Mouse (Mus musculus) embryonic fibroblast, embryonic 13.5 days (primary cell): Measurements from ENCODE around the gene Nr4a1. TPM values are rescaled to one million over a fixed set of nuclear protein-coding genes. Genes with fewer than 3 reads are reported as not detected.

Experiments
- H3K27ac ChIP-seq: 2 replicates; pipeline ENCODE4 v1.5.1; 2012; ENCODE audit warnings: low read length, control low read depth, inconsistent platforms; ENCODE audit not compliant: insufficient read depth
- H3K4me1 ChIP-seq: 2 replicates; pipeline ENCODE4 v1.6.1; 2011; ENCODE audit warnings: low read length; ENCODE audit not compliant: control insufficient read depth, insufficient read depth
- H3K4me3 ChIP-seq: 2 replicates; pipeline ENCODE4 v1.5.1; 2011; ENCODE audit warnings: mild to moderate bottlenecking, control low read depth, low read length; ENCODE audit not compliant: insufficient read depth
- CTCF ChIP-seq: IDR thresholded peaks from 2 replicates; pipeline ENCODE4 v1.5.1; 2011; ENCODE audit warnings: mild to moderate bottlenecking, control low read depth, low read length, moderate library complexity, borderline replicate concordance; ENCODE audit not compliant: insufficient read depth
- POLR2A ChIP-seq: IDR thresholded peaks from 2 replicates; pipeline ENCODE4 v1.6.1; 2011; ENCODE audit warnings: low read depth, mild to moderate bottlenecking, control low read depth, low read length, moderate library complexity
- polyA plus RNA-seq: library from polyadenylated mRNA; stranded (reverse); fragments of >200 nt; gene quantifications from 2 replicates; pipeline ENCODE4 v1.2.4, GENCODE M21; 2011; ENCODE audit warnings: low read depth; ENCODE audit not compliant: missing spikeins, insufficient read length

Gene Nr4a1
- polyA plus RNA-seq, 1 experiment = 68.2 TPM

DNA sequence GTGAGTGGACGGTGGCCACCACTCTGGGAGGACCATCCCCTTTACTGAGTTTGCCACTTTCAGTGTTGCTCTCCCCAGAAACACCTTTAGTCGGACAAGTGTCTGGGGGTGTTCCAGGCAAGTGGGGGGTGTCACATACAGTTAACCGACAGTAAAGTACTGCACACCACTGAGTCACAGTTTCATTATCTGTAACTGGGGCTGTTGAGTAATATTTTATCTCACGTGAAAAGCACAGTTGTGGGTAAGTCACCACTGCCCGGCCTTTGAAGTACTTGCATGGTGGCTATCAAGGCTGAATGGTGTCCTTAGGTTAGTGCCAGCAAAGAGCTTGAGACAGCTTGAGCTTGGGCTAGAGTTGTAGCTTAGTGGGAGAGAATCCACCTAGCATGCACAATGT is 28.4 kb downstream of the Nr4a1 start:
- TF ChIP-seq POLR2A (no peak), CTCF (no peak)
- H3K4me1 ChIP-seq = no peaks in the 10 kb centered on the region; the same call in 1 of the 2 replicates
- H3K27ac ChIP-seq = no peak overlapping the region
- H3K4me3 ChIP-seq = no peak overlapping the region

DNA sequence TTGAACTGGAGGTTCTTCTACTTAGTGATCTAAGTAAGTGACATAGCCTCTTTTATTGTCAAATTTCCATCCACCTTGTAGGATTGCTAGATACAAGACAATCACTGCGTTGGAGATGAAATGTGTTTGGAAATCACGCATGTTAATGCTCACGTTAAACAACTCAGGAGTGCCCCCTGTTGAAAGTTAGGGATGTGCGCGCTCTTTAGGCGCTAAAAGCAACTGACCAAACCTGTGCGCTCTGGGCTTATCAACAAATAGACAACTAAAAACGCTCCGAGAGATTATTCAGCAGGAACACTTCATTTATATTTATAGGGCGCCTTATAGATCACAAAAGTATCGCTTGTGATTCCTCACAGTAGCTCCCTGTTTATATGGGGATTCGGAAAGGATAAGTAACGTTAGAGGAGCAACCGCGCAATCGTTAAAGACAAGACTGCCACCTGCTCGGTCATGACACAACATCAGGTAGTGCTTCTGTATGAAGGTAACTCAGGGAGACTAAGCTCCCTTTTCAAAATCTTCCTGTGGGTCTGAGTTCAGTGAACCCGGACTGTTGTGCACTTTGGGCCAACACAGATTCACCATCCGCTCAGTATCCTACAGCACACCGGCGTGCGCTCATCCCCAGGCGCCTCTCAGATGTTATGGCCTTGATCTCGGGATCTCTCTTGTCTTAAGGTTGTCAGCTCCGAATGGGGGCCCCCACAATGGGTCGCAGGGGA is 29.3 kb downstream of the Nr4a1 start:
- TF ChIP-seq CTCF (peak; percentile 36; the same call in 1 of the 2 replicates), POLR2A (no peak)
- H3K4me1 ChIP-seq = no peaks in the 10 kb centered on the region; the same call in 1 of the 2 replicates
- H3K27ac ChIP-seq = no peak overlapping the region
- H3K4me3 ChIP-seq = peak overlapping the region; percentile 61

DNA sequence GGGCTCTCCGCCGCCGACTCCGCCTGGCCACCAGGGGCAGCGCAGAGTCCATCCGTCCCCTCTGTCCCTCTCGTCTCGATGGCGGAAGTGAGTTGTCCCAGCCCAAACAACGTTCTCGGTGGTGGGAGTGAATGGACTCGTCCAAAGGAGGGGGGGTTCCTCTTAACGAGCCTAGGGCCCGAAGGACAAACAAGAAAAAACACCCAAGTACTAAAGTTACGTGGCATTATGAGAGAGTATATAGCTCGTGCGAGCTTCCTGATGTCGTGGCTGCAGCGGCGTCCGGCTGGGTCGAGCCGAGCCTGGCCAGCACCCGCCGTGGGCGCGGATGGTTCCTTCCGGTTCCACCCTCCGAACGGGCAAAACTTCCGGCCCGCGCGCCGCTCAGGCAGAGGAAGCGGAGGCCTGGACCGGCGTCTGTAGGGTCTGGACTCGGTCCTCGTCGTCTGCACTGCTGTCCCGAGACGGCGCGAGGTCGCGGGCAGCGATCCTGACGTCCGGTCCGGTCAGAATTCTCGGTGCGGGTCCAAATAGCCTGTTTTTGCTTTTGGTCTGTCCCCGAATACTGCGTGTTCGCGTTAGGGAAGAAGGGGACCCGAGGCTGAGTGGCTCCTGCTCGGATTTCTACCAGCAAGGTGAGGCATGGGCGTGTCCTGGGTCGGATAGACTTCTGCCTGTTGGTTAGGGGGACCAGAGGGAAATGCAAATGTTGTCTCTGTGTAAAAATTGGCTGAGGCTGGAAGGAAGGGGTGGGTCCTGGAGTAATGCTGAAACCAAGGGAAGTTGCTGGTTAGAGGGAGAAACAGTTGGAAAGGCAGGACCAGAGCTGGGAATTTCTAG is 30.1 kb downstream of the Nr4a1 start, which contains the start of gene Atg101:
Gene Atg101, plus strand, starts transcription at position 362 of the 840 bp plus-strand sequence.
- peak; percentile 84 for TF ChIP-seq POLR2A
- peak; percentile 96 for TF ChIP-seq CTCF
- H3K4me1 ChIP-seq = no peaks in the 10 kb centered on the region; the same call in 1 of the 2 replicates
- H3K4me3 ChIP-seq = peak within 1 kb of the TSS; percentile 98

DNA sequence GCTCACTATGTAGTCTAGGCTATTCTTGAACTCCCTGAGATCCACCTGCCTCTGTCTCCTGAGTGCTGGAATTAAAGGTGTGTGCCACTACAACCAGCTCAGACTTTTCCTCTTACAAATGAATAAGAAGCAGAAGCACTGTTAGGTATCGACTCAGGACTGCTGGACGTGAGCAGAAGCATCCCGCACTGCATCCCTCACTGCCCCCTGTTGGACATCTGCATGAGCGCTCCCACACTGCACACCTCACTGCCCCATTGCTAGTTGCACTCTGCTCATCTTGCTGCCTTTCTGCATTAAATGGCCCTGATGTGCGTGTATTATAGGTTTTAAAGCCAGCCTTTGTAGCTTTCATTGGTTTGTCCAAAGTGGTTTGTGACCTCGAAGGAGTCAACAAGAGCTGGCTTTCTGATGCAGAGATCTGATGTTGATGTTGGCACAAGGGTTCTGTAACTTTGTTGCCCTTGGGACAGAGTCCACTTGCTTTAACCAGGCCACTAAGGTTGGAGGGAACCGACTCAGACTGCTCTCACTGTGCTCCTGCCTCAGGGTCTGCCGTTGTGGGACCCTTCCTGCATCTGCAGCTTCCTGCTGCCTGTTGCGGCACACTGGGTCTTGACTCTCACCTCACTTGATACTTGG is 32.2 kb downstream of the Nr4a1 start:
- Histone ChIP-seq H3K27ac (no peak overlapping the region), H3K4me1 (no peaks in the 10 kb centered on the region; the same call in 1 of the 2 replicates), H3K4me3 (no peak overlapping the region)
- TF ChIP-seq POLR2A (no peak), CTCF (peak; percentile 90; the same call in 1 of the 2 replicates)

More for the DNA sequence above, 30.1 kb downstream of the Nr4a1 start, which contains the start of gene Atg101:
- H3K27ac ChIP-seq = peak within 1 kb of the TSS; percentile 62

DNA sequence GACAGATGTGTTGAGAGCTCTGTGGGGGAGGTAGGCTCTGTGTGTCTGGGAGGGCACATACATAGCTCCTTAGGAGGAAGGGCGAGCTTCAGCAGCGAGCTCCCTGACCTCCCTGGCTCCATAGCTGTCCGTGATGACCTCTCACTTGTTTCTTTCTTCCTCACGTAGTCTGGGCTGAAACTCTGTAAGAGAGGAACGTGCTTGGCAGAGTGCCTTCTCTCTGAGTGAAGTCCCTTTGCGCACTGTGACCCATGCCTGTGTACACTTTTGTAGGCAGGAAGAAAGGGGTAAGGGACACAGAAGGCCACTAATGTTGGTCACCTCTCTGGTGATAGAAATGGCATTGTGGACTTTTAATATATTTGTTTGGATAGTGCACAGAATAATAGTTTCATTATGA is 33.3 kb downstream of the Nr4a1 start:
- no peak overlapping the region for H3K4me3 ChIP-seq
- TF ChIP-seq POLR2A = no peak
- TF ChIP-seq CTCF = no peak
- H3K4me1 ChIP-seq = no peaks in the 10 kb centered on the region; the same call in 1 of the 2 replicates
- H3K27ac ChIP-seq = no peak overlapping the region

DNA sequence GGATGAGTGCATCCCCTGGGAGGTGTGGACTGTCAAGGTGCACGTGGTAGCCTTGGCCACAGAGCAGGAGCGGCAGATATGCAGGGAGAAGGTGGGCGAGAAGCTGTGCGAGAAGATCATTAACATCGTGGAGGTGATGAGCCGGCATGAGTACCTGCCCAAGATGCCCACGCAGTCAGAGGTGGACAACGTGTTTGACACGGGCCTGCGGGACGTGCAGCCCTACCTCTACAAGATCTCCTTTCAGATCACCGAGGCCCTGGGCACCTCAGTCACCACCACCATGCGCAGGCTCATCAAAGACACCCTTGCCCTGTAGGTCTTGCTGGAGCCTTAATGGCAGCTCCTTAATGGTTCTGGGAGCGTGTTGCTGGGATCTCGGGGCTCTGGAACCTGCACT is 36.3 kb downstream of the Nr4a1 start:
- no peaks in the 10 kb centered on the region for H3K4me1 ChIP-seq
- no peak for TF ChIP-seq CTCF
- TF ChIP-seq POLR2A = no peak
- no peak overlapping the region for H3K4me3 ChIP-seq
- H3K27ac ChIP-seq = no peak overlapping the region

DNA sequence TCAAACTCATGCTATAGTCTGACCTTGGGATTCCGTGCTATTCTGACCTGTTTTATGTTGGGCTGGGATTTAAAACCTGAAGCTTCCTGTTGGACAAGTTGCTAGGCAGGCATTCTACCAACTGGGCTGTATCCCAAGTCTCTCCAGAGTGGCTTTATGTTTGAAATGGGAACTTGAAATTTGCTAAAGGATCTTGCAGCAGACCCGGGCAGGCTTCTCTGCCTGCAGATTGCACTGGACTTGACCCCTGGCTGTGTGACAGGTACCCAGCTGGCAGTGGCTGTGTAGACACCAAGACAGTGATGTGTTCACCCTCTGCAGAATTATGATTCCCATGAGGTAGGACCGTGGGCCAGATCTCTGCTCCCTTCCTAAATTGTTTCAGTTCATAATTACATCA is 37.9 kb downstream of the Nr4a1 start:
- Histone ChIP-seq H3K4me3 (no peak overlapping the region), H3K4me1 (no peaks in the 10 kb centered on the region), H3K27ac (no peak overlapping the region)
- TF ChIP-seq CTCF (no peak), POLR2A (no peak)

DNA sequence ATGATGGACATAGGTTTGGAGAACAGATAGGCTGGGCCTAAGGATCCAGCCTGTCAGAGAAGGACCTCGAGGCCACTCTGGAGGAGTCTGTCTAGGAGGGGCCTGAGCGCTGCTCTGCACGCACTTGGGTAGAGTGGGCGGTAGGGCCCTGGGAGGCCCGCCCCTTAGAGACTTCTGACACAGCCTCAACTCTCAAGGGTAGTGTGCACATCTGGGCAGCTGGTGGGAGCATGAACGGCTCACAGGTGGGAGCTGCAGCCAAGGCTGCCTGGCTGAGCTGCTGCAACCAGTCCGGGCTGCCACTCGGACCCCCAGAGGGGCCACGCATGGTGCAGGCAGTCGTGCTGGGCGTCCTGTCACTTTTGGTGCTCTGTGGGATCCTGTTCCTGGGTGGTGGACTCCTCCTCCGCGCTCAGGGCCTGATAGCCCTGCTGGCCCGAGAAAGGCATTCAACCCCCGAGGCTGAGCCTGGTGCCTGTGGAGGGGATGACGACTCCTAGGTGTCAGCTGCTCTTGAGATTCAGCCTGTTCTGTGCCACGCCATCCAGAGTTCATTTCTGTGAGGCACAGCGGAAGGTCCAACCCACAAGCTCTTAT is 39.1 kb downstream of the Nr4a1 start, which contains the start of gene 6030408B16Rik:
Gene 6030408B16Rik, plus strand, starts transcription at position 188 of the 597 bp plus-strand sequence.
- no peaks in the 10 kb centered on the region for H3K4me1 ChIP-seq
- H3K4me3 ChIP-seq = no peak within 1 kb of the TSS
- H3K27ac ChIP-seq = no peak within 1 kb of the TSS
- TF ChIP-seq CTCF = no peak
- no peak for TF ChIP-seq POLR2A
